Mouse (Mus musculus): ENCODE measurements around the gene Per3. TPM values are rescaled to one million over a fixed set of nuclear protein-coding genes. Genes with fewer than 3 reads are reported as not detected.

The Per3 gene
- 16.0 and 17.5 TPM in 2 replicates for polyA plus RNA-seq (2012; rRNA removed)

DNA sequence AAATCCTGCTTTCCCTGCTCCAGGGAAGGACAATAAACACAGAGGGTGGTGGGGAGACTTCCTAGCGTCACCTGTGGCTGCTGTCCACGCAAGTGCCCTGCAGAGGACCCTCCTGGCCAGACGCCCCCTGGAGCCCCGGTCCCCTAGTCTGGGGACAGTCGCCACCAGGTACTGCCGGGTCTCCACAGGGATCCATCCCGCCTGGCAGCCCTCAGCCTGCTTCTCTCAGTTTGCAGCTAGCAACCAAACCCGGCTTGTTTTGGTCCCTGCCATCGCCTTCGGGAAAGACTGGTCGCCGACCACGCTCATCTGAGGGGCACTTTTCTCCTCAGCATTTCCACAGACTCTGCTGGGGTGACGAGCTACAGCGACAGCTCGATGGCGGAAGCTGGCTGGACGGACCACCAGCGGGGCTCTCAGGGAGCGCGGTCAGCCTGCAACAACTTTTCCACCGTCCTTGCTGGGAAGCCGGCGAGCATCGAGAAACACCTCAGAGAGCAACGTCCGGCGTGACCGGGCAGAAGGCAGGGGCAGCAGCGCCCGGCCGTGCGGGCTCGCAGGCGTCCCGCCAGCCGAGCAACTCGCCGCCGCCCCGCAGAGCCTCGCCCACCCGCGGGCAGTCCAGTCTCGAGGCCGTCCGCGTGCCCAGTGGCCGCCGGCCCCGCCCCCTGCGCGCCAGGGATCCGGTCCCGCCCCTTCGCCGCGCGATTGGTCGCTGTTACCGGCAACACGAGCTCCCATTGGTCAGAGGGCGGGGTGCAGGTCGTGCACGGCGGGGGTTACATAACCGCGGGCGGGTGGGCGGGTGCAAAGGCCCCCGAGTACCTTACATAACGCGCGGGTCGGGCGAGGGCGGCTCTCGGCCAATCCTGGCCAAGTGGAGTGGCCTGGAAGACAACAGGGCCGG is at the start of gene Per3:
TSS of gene Per3 (minus strand) at position 629 of the 907 bp plus-strand sequence.

DNA sequence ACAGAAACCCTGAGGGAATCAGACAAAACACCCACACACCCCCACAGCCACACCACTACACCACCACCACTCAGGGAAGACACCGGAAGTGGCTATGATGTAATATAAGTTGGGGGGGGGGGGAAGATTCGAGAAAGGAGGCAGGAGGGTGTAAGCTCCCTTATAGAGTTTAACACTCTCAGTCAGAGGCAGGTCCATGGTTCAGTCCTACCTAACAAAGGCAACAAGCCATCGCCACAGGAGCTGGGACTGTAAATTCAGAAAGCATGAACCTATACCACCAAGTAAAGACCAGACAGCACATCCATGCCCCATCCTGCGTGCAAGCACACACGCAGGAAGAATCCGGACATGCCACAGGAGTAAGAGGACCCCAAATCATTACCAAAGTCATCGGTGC is 44.8 kb upstream of the Per3 start, which contains the start of gene Gm13090:
TSS of gene Gm13090 (plus strand) at position 301 of the 400 bp plus-strand sequence.

DNA sequence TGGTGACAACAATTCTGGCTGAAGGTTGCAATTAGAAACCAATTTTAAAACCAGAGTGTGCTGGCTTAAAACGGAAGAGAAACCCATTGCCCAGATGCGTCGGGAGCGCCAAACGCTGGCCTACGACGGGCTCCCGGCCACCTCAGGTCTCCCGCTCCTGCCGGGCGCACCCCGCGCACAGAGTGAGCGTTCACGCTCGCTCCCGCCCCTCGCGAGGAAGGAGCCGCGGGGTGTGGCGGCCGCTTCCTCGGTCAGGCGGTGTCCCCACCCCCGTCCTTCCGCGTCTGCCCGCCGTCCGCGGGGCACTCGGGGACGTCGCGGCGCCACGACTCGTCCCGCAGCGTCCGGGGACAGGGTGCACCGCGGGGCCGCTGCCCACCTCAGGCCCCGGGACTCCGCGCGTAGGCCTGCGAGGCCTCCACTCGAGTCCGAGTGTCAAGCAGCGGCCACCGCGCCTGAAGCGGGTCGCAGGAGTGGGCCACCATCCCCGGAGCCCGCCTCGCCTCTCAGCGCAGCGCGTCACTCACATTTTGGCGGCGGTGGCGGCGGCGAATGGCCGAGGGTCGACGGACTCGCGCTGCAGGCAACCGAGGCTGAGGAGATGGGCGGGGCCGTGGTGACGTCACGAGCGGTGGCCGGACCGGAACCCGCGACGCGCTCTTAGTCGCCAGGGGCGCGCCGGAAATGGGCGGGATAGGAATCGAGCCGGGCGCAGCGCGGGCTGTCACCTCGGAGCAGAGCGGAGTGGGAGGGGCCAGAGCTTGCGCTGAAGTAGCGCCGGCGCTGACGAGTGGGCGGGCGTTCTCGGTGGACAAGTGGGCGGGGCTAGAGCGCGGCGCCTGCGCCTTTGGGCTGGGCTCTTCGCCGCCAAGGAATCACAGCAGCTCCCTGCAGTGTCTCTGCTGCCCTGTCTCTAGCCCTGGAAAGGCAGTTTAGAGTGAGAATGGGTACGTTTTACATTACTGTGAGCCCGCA is 13.2 kb upstream of the Per3 start, which contains the start of gene Vamp3:
TSS of gene Vamp3 (minus strand) at position 617 of the 975 bp plus-strand sequence.

DNA sequence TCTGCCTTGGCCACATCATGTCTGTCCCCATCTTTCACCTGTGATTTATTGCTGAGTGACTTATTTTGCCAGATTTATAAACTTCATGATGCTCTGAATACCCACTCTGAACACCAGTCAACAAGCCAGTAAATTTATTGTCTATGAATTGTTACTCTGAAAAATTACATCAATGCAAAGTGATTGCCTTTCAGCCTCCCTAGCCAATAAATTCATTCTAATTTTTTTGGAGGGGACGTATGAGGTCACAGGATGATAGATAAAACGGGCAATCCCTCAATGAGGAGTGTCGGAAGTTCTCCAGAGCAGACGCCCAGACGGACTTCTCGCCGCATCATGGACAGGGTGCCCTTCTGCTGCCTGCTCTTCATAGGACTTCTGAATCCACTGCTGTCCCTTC is 47.7 kb downstream of the Per3 start, which contains the start of gene Uts2:
TSS of gene Uts2 (plus strand) at position 301 of the 400 bp plus-strand sequence.

Other genes with a start within 250 kb of the Per3 start
- gene Errfi1, start 190.7 kb downstream of the Per3 start, polyA plus RNA-seq (2012; rRNA removed) = 31.0 and 34.1 TPM in 2 replicates
- 112 and 148 TPM in 2 replicates for gene Park7, start 130.2 kb downstream of the Per3 start, polyA plus RNA-seq (2012; rRNA removed)
- gene Tnfrsf9, start 130.1 kb downstream of the Per3 start, polyA plus RNA-seq (2012; rRNA removed) = 6.4 and 8.1 TPM in 2 replicates
- not detected in 2 replicates for gene Uts2, start 47.6 kb downstream of the Per3 start, polyA plus RNA-seq (2012; rRNA removed)
- gene Vamp3, start 13.3 kb upstream of the Per3 start, polyA plus RNA-seq (2012; rRNA removed) = 24.0 and 24.6 TPM in 2 replicates
- not detected in 2 replicates for gene Gm13090, start 44.9 kb upstream of the Per3 start, polyA plus RNA-seq (2012; rRNA removed)

Data from ovary, adult 2 months (tissue).